Mouse (Mus musculus) erythroid progenitor cell, adult 5-6 weeks (primary cell): Measurements from ENCODE around the gene Atp2a2. TPM values are rescaled to one million over a fixed set of nuclear protein-coding genes. Genes with fewer than 3 reads are reported as not detected.
"Not testable (repeated sequence)": the region's sequence is repeated elsewhere in the genome, so short reads cannot be mapped to it uniquely, and the experiment has no call there.

Experiments used
- ATAC-seq: replicated peaks from 2 replicates; pipeline ENCODE4 v1.8.0; 2016; ENCODE audit warnings: moderate number of reproducible peaks, mild to moderate bottlenecking, moderate TSS enrichment, inconsistent platforms; ENCODE audit not compliant: poor library complexity, low FRiP score, severe bottlenecking
- total RNA-seq, 2 experiments: library from RNA; stranded (forward) in 1 of 2; stranded (reverse) in 1 of 2; fragments of 150-400 nt in 1 of 2; fragments of 186-747, 209-891 nt in 1 of 2; gene quantifications; 2 replicates each; pipeline versions ENCODE4 v1.2.3 to v1.2.4; 2015 to 2017; ENCODE audit warnings: low replicate concordance in 2 of 2

Atp2a2 gene
- total RNA-seq, 2 experiments from 2014 or later = 84.3 to 106 TPM

DNA sequence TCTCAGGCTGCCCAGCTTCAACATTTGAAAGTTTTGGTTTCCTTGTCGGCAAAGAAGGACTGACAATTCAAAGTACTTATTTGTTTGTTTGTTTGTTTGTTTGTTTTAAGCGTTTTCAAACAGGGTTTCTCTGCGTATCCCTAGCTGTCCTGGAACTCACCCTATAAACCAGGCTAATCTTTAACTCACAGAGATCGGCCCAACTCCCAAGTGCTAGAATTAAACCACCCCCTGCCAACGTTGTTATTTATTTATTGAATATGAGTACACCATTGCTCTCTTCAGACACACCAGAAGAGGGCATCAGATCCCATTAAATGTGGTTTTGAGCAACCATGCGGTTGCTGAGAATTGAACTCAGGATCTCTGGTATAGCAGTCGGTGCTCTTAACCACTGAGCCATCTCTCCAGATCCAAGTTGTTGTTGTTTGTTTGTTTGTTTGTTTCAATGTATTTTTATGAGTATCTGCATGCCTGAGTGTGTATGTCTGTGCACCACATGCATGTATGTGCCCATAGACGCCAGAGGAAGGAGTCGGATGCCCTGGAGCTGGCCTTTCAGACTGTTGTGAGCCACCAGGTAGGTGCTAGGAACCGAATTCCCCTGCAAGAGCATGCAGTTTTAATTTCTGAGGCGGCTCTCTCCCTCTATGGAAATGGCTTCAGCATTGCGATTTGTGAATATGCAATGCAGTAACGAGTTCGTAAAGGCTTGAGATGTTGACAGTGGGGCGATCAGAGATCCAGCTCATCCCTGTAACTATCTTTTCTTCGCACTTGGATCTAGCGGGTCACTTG is 80.6 kb downstream of the Atp2a2 start, which contains the start of gene Anapc7:
Gene Anapc7 (plus strand): TSS at position 423 of the 798 bp plus-strand sequence.
- 0 out of 2 replicates have a peak, but pooled peaks have one; percentile 12 for ATAC-seq

DNA sequence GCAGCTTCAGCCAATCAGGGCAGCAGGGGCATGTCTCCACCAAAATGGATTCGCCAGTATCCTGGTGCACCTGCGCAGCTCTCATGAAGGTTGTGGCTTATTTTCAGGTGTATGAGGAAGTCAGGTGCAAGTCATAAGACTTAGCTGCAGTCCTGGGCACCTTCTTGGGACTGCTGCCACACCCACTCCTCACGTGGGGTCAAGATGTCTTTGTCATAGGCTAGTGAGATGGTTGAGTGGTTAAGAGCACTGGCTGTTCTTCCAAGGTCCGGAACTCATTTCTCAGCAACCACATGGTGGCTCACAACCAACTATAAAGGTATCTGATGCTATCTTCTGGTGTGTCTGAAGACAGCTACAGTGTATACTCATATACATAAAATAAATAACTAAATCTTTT is 81.3 kb downstream of the Atp2a2 start:
- not testable (repeated sequence) for ATAC-seq

DNA sequence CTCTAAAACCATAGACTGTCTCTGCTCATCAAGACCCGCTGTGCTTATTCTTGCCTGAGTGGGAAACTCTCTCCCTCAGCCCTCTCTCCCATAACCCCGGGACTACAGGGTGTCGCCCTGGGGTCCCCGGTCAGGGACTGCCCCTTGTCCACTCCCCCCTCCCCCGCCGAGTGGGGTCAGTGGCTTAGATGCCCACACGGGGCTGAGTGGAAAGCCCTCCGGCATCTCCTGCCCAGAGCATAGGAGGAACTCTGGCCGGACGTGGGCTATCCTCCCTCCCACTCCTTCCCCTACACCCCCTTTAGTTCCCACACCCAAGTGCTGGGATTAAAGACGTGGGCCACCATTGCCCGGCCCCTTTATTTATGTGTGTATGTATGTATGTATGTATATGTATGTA is 86.6 kb downstream of the Atp2a2 start:
- ATAC-seq = no peak

DNA sequence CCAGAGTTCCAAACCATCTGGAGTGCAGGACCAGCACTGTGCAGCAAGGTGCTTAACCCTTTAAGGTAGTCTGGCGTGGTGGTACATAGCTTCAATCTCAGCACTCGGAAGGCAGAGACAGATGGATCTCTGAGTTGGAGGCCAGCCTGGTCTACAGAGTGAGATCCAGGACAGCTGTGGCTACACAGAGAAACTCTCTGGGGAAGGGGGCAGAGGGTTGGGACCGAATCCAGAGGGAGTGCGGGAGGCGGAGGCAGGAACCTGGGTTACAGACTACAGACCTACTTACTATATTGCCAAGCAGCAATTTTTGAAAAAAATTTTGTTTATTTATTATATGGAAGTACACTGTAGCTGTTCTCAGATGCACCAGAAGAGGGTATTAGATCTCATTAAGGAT is 87.7 kb downstream of the Atp2a2 start:
- ATAC-seq = no peak

DNA sequence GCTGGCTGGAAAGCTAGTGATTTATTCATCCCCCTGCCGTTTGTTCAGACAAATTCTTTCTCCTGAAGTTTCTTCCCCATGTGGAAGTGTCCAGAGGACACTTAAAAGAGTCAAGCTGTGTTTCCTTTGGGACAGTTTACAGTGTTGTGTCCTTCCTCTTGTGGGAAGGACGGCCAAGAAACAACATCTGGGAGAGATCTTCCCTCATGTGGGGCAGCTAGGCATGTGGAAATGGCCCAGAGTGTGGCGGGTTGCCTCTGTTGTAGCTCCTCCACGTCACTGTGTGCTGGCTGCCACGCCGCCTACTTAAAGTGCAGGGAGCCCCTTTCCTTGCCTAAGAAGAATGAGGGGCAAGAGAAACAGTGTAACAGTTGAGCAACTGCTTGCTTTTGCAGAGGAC is 89.2 kb downstream of the Atp2a2 start:
- ATAC-seq = no peak

DNA sequence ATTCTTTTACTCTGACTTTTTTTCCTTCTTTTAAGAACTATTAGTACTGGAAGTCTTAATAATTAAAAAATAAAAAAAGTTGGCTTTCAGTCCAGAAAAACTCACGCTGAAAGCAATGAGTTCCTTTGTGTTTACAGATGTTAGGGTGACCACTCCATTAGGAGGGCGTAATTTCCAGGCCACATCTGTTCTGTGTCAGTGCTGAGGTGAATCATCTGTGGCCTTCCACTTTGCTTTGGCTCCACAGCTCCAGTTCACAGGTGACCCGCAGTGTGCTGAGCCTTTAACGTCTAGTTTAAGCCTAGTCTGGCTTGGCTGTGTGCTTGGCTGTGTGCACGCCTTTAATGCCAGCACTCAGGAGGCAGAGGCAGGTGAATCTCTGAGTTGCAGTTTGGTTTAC is 90.1 kb downstream of the Atp2a2 start:
- ATAC-seq = no peak

DNA sequence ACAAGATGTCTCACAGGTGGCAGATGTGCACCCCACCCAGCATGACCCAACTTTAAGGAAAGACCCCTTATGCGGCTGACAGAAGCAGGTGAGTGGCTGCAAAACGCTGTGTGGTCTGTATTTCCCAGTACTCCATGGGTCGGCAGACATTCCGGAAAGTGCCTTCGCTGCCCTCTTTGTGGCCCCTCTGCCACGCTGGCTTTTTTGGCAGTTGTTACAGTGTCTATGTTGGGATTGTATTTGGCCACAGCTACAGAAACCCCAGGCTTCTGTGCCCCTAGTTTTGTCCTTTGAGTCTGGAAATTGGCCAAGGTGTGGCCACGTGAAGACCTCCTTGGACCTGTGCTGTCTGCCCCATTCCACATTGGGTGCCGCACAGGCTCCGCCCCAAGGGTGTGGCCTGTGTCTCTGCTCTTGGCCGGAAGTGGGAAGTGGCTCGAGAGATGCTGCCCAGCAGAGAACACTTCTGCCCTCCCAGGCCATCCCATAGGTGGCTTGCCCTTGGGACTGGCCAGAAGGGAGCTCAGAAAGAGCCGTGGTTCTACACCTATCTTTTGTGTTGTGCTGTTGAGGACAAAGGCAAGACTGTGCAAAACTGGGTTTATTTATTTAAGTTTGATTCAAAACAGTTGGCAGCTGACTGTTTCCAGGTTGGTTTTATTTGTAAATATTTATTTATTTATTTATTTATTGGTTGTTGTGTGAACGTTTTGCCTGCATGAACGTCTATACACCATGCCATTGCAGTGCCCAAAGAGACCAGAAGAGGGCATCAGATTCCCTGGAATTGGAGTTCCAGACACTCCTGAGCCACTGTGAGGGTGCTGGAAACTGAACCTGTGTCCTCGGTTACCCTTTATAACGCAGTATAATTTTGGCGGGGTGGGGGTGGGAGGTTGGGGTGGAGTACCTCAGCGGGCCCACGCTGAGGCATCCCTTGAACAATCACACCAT is 92.1 kb downstream of the Atp2a2 start:
- 0 out of 2 replicates have a peak, but pooled peaks have one; percentile 42 for ATAC-seq

DNA sequence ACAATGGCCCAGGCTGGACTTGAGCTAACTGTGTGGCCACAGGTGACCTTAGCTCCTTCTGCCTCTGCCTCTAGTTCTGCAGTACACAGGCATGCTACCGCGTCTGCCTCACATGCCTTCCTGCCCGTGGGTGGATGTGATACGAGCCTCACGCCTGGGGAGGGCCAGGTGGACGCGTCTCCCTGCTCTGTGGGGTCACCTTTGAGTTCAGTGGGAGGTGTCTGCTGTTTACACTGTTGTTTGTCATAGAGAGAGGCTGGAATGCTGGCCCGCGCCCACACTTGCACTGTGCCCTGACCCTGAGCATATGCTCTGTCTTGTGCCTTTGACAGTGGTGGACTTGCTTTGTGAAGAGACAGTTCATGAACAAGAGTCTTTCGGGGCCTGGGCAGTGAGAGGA is 96.5 kb downstream of the Atp2a2 start:
- no peak for ATAC-seq

Other genes with a start within 250 kb of the Atp2a2 start
- 16.2 and 19.7 TPM in 2 replicates for gene Tctn1, start 237.8 kb downstream of the Atp2a2 start, total RNA-seq (2015; ENCODE audit: low replicate concordance)
- gene Tctn1, start 237.8 kb downstream of the Atp2a2 start, total RNA-seq (2017; ENCODE audit: low replicate concordance) = 8.7 and 39.3 TPM in 2 replicates
- 0.72 and 2.5 TPM in 2 replicates for gene Pptc7, start 217.9 kb downstream of the Atp2a2 start, total RNA-seq (2015; ENCODE audit: low replicate concordance)
- 5.8 and 6.2 TPM in 2 replicates for gene Pptc7, start 217.9 kb downstream of the Atp2a2 start, total RNA-seq (2017; ENCODE audit: low replicate concordance)
- 0.36 TPM in 1 of 2 replicates, not detected in the other for gene Rad9b, start 148.0 kb downstream of the Atp2a2 start, total RNA-seq (2015; ENCODE audit: low replicate concordance)
- gene Rad9b, start 148.0 kb downstream of the Atp2a2 start, total RNA-seq (2017; ENCODE audit: low replicate concordance) = 0.15 and 4.1 TPM in 2 replicates
- gene Vps29, start 147.9 kb downstream of the Atp2a2 start, total RNA-seq (2015; ENCODE audit: low replicate concordance) = 40.2 and 62.7 TPM in 2 replicates
- gene Vps29, start 147.9 kb downstream of the Atp2a2 start, total RNA-seq (2017; ENCODE audit: low replicate concordance) = 15.1 and 32.0 TPM in 2 replicates
- 30.2 and 39.6 TPM in 2 replicates for gene Gpn3, start 130.3 kb downstream of the Atp2a2 start, total RNA-seq (2015; ENCODE audit: low replicate concordance)
- gene Gpn3, start 130.3 kb downstream of the Atp2a2 start, total RNA-seq (2017; ENCODE audit: low replicate concordance) = 15.2 and 16.8 TPM in 2 replicates
- 10.8 and 20.1 TPM in 2 replicates for gene Fam216a, start 129.9 kb downstream of the Atp2a2 start, total RNA-seq (2015; ENCODE audit: low replicate concordance)
- 10.4 and 19.4 TPM in 2 replicates for gene Fam216a, start 129.9 kb downstream of the Atp2a2 start, total RNA-seq (2017; ENCODE audit: low replicate concordance)
- 115 and 159 TPM in 2 replicates for gene Arpc3, start 110.3 kb downstream of the Atp2a2 start, total RNA-seq (2015; ENCODE audit: low replicate concordance)
- 270 and 286 TPM in 2 replicates for gene Arpc3, start 110.3 kb downstream of the Atp2a2 start, total RNA-seq (2017; ENCODE audit: low replicate concordance)
- gene Anapc7, start 80.5 kb downstream of the Atp2a2 start, total RNA-seq (2015; ENCODE audit: low replicate concordance) = 14.1 and 26.4 TPM in 2 replicates
- 22.3 and 34.3 TPM in 2 replicates for gene Anapc7, start 80.5 kb downstream of the Atp2a2 start, total RNA-seq (2017; ENCODE audit: low replicate concordance)
- not detected in 2 replicates for gene Ift81, start 112.3 kb upstream of the Atp2a2 start, total RNA-seq (2015; ENCODE audit: low replicate concordance)
- gene Ift81, start 112.3 kb upstream of the Atp2a2 start, total RNA-seq (2017; ENCODE audit: low replicate concordance) = 0.39 TPM in 1 of 2 replicates, not detected in the other
- 5.4 and 8.3 TPM in 2 replicates for gene P2rx7, start 141.7 kb upstream of the Atp2a2 start, total RNA-seq (2015; ENCODE audit: low replicate concordance)
- gene P2rx7, start 141.7 kb upstream of the Atp2a2 start, total RNA-seq (2017; ENCODE audit: low replicate concordance) = 0.23 and 1.2 TPM in 2 replicates
- 8.4 and 20.5 TPM in 2 replicates for gene P2rx4, start 205.3 kb upstream of the Atp2a2 start, total RNA-seq (2015; ENCODE audit: low replicate concordance)
- 4.6 and 5.1 TPM in 2 replicates for gene P2rx4, start 205.3 kb upstream of the Atp2a2 start, total RNA-seq (2017; ENCODE audit: low replicate concordance)